Mouse (Mus musculus): ENCODE measurements around the gene Gm11077. TPM values are rescaled to one million over a fixed set of nuclear protein-coding genes. Genes with fewer than 3 reads are reported as not detected.

Gm11077 gene
- polyA plus RNA-seq, 1 experiment from 2014 or later = not detected

DNA sequence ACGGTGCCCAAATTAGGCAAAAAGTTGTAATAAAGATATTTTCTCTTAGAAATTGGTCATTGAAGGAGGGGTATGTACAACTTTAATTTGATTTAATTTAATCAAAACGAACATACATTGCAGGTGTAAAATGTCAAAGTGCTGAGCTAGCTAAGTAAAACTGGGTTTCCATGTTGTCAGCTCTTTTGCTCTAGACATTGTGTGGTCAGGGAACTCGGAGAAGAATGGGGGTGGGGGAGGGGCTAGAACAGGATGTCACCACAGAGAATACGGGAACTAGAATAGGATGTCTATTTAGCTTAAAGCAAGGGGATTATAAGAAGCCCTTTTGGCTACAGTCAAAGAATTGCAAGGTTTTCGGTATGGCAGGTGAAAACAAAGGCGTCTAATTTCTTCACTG lies 38.2 kb downstream of the Gm11077 start:
- ATAC-seq (replicated peaks; ENCODE audit: low FRiP score) (no peak), DNase-seq (ENCODE audit: low spot score) (no peak)
- Histone ChIP-seq H3K4me3 (ENCODE audit: low read depth, low read length) (no peak overlapping the region), H3K9me3 (ENCODE audit: control insufficient read depth, low read length) (no peaks in the 10 kb centered on the region), H3K27ac (ENCODE audit: low read depth, low read length) (no peak overlapping the region), H3K36me3 (ENCODE audit: control insufficient read depth, insufficient read depth, low read length) (no peaks in the 10 kb centered on the region), H3K27me3 (replicated peaks; ENCODE audit: control insufficient read depth, insufficient read depth, low read length) (no peaks in the 10 kb centered on the region), H3K9ac (ENCODE audit: low read depth, low read length) (no peak overlapping the region), H3K4me1 (replicated peaks; ENCODE audit: control insufficient read depth, insufficient read depth, low read length) (no peaks in the 10 kb centered on the region), H3K4me2 (no peak overlapping the region)
- WGBS = 49% methylated on average over 6 of the region's 6 CpGs

DNA sequence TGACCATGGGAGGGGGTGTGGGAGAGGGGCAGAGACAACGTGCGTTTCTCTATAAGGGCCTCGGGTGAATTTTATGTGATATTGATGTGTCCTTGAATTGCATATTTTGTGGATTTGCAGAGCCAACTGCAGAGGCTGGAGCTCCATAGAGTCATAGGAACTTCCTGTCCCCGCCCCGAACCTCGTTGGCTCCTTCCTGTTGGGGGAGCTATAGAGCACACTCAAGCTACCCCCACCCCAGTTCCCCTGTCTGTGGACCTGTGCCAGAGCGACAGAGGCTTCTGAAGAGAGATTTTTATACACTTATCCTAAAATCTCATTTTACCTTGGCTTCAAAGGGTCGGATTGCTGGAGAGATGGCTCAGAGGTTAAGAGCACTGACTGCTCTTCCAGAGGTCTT lies 39.1 kb downstream of the Gm11077 start:
- H3K9ac ChIP-seq (ENCODE audit: low read depth, low read length) = no peak overlapping the region
- H3K9me3 ChIP-seq (ENCODE audit: control insufficient read depth, low read length) = no peaks in the 10 kb centered on the region
- no peak for DNase-seq (ENCODE audit: low spot score)
- no peak overlapping the region for H3K4me2 ChIP-seq
- H3K27ac ChIP-seq (ENCODE audit: low read depth, low read length) = no peak overlapping the region
- H3K4me3 ChIP-seq (ENCODE audit: low read depth, low read length) = no peak overlapping the region
- no peaks in the 10 kb centered on the region for H3K27me3 ChIP-seq (replicated peaks; ENCODE audit: control insufficient read depth, insufficient read depth, low read length)
- WGBS = 67% methylated on average over 8 of the region's 8 CpGs
- H3K4me1 ChIP-seq (replicated peaks; ENCODE audit: control insufficient read depth, insufficient read depth, low read length) = no peaks in the 10 kb centered on the region
- no peak for ATAC-seq (replicated peaks; ENCODE audit: low FRiP score)
- H3K36me3 ChIP-seq (ENCODE audit: control insufficient read depth, insufficient read depth, low read length) = no peaks in the 10 kb centered on the region

DNA sequence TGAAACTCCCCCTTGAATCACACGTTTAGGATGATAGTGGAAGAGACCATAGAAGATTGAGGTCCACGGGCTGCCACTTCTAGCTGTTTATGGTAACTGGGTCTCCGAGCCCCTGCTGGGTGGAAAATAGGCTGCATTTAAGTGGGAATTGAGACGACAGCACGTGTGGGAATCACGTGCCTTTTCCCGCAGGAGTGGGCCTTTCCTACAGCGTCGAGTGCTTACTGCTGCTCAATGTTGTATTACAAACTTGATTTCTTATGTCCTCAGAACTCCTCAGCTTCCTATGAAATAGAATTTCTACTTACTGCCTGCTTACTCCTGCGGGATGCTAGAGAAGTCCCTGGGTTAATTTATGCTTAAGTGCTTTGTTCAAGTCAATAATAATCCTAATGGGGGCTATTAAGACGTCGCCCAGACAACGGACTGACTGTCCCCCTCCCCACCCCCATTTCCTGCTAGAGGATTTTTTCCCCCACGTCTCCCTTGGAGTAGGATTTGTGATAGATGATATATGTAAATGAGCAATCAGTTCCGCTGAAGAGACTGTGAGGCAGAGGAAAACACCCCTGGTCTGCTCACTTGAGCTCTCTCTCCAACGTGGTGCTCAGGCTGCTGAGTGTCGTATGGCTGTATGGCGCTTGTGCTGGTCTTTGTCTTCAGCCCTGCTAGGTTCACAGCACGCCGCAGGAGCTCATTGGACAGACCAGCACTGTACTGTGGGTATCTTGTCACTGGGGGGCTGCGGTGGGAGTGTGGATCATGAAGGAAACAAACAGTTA lies 40.0 kb downstream of the Gm11077 start:
- no peaks in the 10 kb centered on the region for H3K36me3 ChIP-seq (ENCODE audit: control insufficient read depth, insufficient read depth, low read length)
- H3K4me2 ChIP-seq = no peak overlapping the region
- H3K27me3 ChIP-seq (replicated peaks; ENCODE audit: control insufficient read depth, insufficient read depth, low read length) = no peaks in the 10 kb centered on the region
- DNase-seq (ENCODE audit: low spot score) (no peak), ATAC-seq (replicated peaks; ENCODE audit: low FRiP score) (no peak)
- H3K9ac ChIP-seq (ENCODE audit: low read depth, low read length) = no peak overlapping the region
- 73% methylated on average over 21 of the region's 21 CpGs for WGBS
- no peak overlapping the region for H3K27ac ChIP-seq (ENCODE audit: low read depth, low read length)
- H3K4me3 ChIP-seq (ENCODE audit: low read depth, low read length) = no peak overlapping the region
- H3K9me3 ChIP-seq (ENCODE audit: control insufficient read depth, low read length) = no peaks in the 10 kb centered on the region
- no peaks in the 10 kb centered on the region for H3K4me1 ChIP-seq (replicated peaks; ENCODE audit: control insufficient read depth, insufficient read depth, low read length)

DNA sequence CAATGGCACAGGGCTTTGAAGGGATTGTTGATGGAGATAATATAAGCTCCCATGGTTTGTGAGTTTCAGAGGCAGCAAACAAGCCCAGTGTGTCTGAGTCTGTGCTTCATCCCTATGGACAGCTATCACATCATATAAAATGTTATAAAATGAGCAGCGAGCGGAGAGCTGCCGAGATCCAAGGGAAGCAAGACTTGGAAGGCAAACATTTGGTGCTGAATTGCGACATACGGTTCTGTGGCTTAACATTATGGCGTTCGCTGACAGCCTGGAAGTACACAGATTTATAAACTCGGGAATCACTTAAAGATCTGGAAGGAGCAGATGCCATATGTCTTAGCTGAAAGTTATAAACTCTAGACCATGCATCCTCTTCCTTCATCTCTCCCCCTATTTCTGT lies 47.2 kb downstream of the Gm11077 start:
- Histone ChIP-seq H3K4me3 (ENCODE audit: low read depth, low read length) (no peak overlapping the region), H3K36me3 (ENCODE audit: control insufficient read depth, insufficient read depth, low read length) (no peaks in the 10 kb centered on the region), H3K27ac (ENCODE audit: low read depth, low read length) (no peak overlapping the region), H3K4me1 (replicated peaks; ENCODE audit: control insufficient read depth, insufficient read depth, low read length) (no peaks in the 10 kb centered on the region), H3K4me2 (no peak overlapping the region), H3K27me3 (replicated peaks; ENCODE audit: control insufficient read depth, insufficient read depth, low read length) (no peaks in the 10 kb centered on the region), H3K9ac (ENCODE audit: low read depth, low read length) (no peak overlapping the region), H3K9me3 (ENCODE audit: control insufficient read depth, low read length) (no peaks in the 10 kb centered on the region)
- 86% methylated on average over 8 of the region's 8 CpGs for WGBS
- ATAC-seq (replicated peaks; ENCODE audit: low FRiP score) = no peak
- DNase-seq (ENCODE audit: low spot score) = no peak

DNA sequence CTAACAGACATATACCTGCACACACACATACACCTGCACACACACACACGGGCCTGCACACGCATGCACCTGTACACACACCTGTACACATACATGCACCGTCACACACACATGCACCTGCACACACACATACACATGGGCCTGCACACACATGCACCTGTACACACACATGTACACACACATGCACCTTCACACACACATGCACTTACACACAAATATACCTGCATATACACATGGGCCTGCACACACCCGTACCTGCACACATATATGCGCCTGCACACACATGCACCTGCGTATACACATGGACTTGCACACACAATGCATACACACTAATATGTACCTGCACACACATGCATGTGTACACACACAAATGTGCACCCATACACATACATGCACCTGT lies 53.4 kb downstream of the Gm11077 start:
- Histone ChIP-seq H3K4me3 (ENCODE audit: low read depth, low read length) (no peak overlapping the region), H3K27me3 (replicated peaks; ENCODE audit: control insufficient read depth, insufficient read depth, low read length) (no peaks in the 10 kb centered on the region), H3K4me1 (replicated peaks; ENCODE audit: control insufficient read depth, insufficient read depth, low read length) (no peaks in the 10 kb centered on the region), H3K27ac (ENCODE audit: low read depth, low read length) (no peak overlapping the region), H3K4me2 (no peak overlapping the region), H3K9me3 (ENCODE audit: control insufficient read depth, low read length) (no peaks in the 10 kb centered on the region), H3K36me3 (ENCODE audit: control insufficient read depth, insufficient read depth, low read length) (no peaks in the 10 kb centered on the region), H3K9ac (ENCODE audit: low read depth, low read length) (no peak overlapping the region)
- ATAC-seq (replicated peaks; ENCODE audit: low FRiP score) (0 out of 2 replicates have a peak, but pooled peaks have one; percentile 36), DNase-seq (ENCODE audit: low spot score) (no peak)
- WGBS = 92% methylated on average over 6 of the region's 6 CpGs

DNA sequence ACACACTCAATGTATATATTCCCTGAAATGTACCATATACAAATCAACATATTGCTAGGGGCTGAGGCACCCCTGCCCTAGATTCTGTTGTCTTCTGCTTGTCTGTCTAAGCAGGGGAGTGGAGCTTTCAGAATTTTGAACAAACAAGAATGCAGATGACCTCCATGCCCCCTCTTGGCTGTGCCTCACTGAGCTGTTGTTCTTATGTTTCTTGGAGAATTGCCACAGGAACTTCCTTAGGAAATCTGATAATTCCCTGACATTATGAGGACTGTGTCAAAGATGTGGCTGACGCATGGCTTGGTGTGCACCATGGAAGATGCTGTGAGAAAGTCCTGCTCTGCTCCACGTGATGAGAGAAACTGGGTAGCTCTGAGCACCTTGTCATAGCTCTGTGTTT lies 57.0 kb downstream of the Gm11077 start:
- DNase-seq (ENCODE audit: low spot score) (no peak), ATAC-seq (replicated peaks; ENCODE audit: low FRiP score) (no peak)
- H3K27me3 ChIP-seq (replicated peaks; ENCODE audit: control insufficient read depth, insufficient read depth, low read length) = no peaks in the 10 kb centered on the region
- no peak overlapping the region for H3K27ac ChIP-seq (ENCODE audit: low read depth, low read length)
- H3K4me1 ChIP-seq (replicated peaks; ENCODE audit: control insufficient read depth, insufficient read depth, low read length) = no peaks in the 10 kb centered on the region
- no peak overlapping the region for H3K9ac ChIP-seq (ENCODE audit: low read depth, low read length)
- H3K4me2 ChIP-seq = no peak overlapping the region
- no peak overlapping the region for H3K4me3 ChIP-seq (ENCODE audit: low read depth, low read length)
- H3K9me3 ChIP-seq (ENCODE audit: control insufficient read depth, low read length) = no peaks in the 10 kb centered on the region
- no peaks in the 10 kb centered on the region for H3K36me3 ChIP-seq (ENCODE audit: control insufficient read depth, insufficient read depth, low read length)
- 79% methylated on average over 2 of the region's 2 CpGs for WGBS

DNA sequence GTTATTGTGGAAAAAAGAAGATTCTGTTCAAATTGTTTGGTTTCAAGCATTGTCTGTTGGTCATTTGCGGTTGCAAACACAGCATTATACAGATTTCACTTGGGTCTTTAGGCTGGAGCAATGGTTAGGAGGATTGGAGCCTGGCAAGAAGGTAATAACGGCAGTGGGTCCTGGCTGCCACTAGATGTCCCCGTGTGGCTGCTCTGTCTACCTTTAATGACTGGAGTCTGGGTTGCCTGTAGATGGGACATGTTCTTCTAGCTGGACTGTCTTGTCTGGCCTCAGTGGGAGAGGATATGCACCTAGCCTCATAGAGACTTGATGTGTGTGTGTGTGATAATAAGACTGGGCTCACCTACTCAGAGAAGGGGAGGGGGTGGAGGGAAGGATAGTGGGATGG lies 60.8 kb downstream of the Gm11077 start:
- ATAC-seq (replicated peaks; ENCODE audit: low FRiP score) = no peak

DNA sequence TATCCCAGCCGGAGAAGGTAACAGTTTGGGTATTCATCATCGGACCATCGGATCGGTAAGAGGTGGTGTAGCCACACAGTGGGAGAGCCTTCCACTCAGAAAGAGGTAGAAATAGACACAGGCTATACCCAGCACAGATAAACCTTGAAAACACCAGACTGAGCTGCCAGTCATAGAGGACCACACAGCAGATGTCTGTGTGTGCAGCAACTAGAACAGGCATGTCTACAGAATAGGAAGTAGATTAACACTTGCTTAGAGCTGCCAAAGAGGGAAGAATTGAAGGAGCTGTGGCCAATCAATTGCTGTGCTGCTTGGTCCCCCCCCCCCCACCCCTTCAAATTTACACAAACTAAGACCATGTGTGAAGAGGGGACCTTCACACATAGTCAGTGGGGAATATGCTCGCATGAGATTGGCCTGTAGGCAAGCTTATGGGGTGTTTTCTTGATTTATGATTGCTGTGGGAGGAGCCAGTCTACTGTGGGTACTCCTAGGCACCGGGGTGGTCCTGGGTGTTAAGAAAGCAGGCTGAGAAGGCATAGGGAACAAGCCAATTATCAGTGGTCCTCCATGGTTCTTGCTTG lies 64.7 kb downstream of the Gm11077 start:
- H3K27ac ChIP-seq (ENCODE audit: low read depth, low read length) = no peak overlapping the region
- ATAC-seq (replicated peaks; ENCODE audit: low FRiP score) = no peak
- H3K9ac ChIP-seq (ENCODE audit: low read depth, low read length) = no peak overlapping the region

More for the DNA sequence above, 60.8 kb downstream of the Gm11077 start:
- Histone ChIP-seq H3K9me3 (ENCODE audit: control insufficient read depth, low read length) (no peaks in the 10 kb centered on the region), H3K27ac (ENCODE audit: low read depth, low read length) (no peak overlapping the region), H3K9ac (ENCODE audit: low read depth, low read length) (no peak overlapping the region), H3K4me2 (no peak overlapping the region), H3K27me3 (replicated peaks; ENCODE audit: control insufficient read depth, insufficient read depth, low read length) (no peaks in the 10 kb centered on the region), H3K4me1 (replicated peaks; ENCODE audit: control insufficient read depth, insufficient read depth, low read length) (no peaks in the 10 kb centered on the region), H3K4me3 (ENCODE audit: low read depth, low read length) (no peak overlapping the region), H3K36me3 (ENCODE audit: control insufficient read depth, insufficient read depth, low read length) (no peaks in the 10 kb centered on the region)
- 40% methylated on average over 3 of the region's 3 CpGs for WGBS
- DNase-seq (ENCODE audit: low spot score) = no peak

DNA sequence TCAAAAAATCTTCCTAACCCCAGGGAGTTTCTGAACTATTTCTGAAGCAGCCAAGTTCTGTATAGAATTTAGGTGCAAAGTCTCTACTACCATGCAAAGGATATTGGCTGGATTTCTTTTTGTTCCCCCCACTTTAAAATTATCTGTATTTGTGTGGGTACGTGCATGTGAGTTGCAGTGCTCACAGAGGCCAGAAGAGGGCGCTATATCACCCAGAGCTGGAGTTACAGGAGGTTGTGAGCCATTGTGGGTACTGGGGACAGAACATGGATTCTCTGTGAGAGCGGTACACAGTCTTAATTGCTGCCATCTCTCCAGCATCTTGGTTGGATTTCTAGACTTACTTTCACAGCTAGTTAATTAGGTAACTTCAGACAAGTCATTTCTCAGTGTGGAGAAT lies 69.8 kb downstream of the Gm11077 start:
- 66% methylated on average over 3 of the region's 3 CpGs for WGBS

More for the DNA sequence above, 64.7 kb downstream of the Gm11077 start:
- H3K4me3 ChIP-seq (ENCODE audit: low read depth, low read length) = no peak overlapping the region
- 81% methylated on average over 6 of the region's 6 CpGs for WGBS
- DNase-seq (ENCODE audit: low spot score) = no peak
- no peaks in the 10 kb centered on the region for H3K36me3 ChIP-seq (ENCODE audit: control insufficient read depth, insufficient read depth, low read length)
- no peaks in the 10 kb centered on the region for H3K9me3 ChIP-seq (ENCODE audit: control insufficient read depth, low read length)
- H3K4me1 ChIP-seq (replicated peaks; ENCODE audit: control insufficient read depth, insufficient read depth, low read length) = no peaks in the 10 kb centered on the region
- H3K4me2 ChIP-seq = no peak overlapping the region
- H3K27me3 ChIP-seq (replicated peaks; ENCODE audit: control insufficient read depth, insufficient read depth, low read length) = no peaks in the 10 kb centered on the region

More for the DNA sequence above, 69.8 kb downstream of the Gm11077 start:
- no peak for DNase-seq (ENCODE audit: low spot score)
- Histone ChIP-seq H3K9me3 (ENCODE audit: control insufficient read depth, low read length) (no peaks in the 10 kb centered on the region), H3K27ac (ENCODE audit: low read depth, low read length) (no peak overlapping the region), H3K4me3 (ENCODE audit: low read depth, low read length) (no peak overlapping the region), H3K9ac (ENCODE audit: low read depth, low read length) (no peak overlapping the region), H3K4me2 (no peak overlapping the region), H3K27me3 (replicated peaks; ENCODE audit: control insufficient read depth, insufficient read depth, low read length) (no peaks in the 10 kb centered on the region), H3K36me3 (ENCODE audit: control insufficient read depth, insufficient read depth, low read length) (no peaks in the 10 kb centered on the region), H3K4me1 (replicated peaks; ENCODE audit: control insufficient read depth, insufficient read depth, low read length) (no peaks in the 10 kb centered on the region)
- no peak for ATAC-seq (replicated peaks; ENCODE audit: low FRiP score)

Measured in liver, embryonic 11.5 days (tissue).